Mouse (Mus musculus) spleen, postnatal 36 days (tissue): Measurements from ENCODE around the gene Zfp174.
A peak's percentile ranks its signal among the peaks of the same experiment; 100 is the strongest.

ENCODE experiments used
- DNase-seq, 2 experiments: peaks; one replicate each; pipeline ENCODE4 v3.0.0; 2022; ENCODE audit warnings: low spot score in 2 of 2, mixed read lengths in 1 of 2

The Zfp174 gene

DNA sequence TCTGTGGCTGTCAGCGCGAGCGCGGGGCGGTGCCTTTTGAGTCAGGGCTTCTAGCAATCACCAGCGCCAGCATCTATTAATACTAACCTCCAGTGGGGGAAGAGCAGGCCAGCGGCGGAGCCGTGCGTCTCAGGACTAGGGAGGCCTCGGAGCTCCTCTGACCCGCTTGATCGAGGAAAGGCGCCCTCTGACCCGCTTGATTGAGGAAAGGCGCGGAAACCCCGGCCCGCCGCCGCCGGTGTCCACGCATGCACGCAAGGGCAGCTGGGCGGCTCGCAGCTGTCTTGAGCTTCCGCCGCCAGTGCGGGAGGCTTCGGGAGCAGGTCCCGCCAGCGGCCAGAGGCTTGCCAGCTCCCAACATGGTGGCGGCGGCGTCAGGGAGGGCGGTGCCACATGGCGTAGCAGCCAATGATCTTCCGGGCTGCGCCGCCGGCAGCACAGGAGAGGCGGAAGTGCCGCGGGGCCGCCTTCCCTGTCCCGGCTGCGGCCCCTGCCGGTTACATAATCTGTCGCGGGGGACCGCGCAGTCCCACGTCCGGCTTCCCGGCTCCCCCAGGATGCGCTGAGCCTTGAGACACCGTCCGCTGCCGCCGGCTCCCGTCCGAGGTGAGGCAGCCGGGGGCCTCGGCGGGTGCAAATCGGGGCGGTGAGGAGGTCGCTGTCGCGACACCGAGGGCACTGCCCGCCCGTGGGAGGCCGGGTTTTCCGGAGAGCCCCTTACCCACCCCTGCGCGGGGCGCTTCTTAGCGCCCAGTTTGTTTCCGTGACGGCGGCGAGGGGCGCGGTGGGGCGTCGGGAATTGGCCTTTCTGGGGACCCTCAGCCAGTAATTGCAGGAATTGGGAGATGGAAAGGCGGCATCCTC, 37.4 kb downstream of the Zfp174 start, which contains the start of the genes Zfp597 and Gm20695:
TSS of gene Zfp597 (minus strand) at position 361 of the 864 bp plus-strand sequence.
TSS of gene Gm20695 (plus strand) at position 448 of the 864 bp plus-strand sequence.
- peak; percentile 94 to 95 for DNase-seq

DNA sequence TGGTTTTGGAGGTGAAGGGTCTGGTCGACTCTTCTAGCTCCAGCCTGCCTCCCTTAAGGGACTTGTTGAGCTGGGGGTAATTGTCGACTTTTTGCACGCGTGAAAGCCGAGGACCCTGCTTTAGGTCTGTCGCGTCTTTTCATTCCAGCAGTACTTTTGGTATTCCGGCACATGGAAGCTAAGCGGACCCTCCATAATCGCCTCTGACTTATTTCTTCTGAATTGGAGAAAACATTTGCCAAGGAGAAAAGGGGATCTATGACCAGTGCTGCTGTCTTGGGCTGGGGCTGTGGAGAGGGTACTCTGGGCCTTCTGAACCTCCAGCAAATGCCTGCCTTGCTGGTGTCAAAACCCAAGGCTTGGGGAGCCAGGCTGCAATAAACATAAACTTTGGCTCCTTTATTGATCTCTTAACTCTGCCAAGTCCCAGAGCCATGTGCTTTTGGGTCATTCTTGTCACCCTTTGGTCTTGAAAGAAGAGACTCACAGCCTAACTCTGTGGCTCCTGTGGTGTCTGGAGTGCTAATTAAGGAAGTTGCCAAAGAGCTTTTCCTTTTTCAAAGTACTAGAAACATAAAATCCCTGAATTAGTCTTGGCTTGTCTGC, 38.1 kb downstream of the Zfp174 start:
- no peak for DNase-seq

- DNase-seq, result no peak
These were observed 44.7 kb downstream of the Zfp174 start for GRCm38 (mm10) chr16:3891621-3892295.

GRCm38 (mm10) chr16:3893739-3894138, 46.7 kb downstream of the Zfp174 start:
- no peak for DNase-seq

DNA sequence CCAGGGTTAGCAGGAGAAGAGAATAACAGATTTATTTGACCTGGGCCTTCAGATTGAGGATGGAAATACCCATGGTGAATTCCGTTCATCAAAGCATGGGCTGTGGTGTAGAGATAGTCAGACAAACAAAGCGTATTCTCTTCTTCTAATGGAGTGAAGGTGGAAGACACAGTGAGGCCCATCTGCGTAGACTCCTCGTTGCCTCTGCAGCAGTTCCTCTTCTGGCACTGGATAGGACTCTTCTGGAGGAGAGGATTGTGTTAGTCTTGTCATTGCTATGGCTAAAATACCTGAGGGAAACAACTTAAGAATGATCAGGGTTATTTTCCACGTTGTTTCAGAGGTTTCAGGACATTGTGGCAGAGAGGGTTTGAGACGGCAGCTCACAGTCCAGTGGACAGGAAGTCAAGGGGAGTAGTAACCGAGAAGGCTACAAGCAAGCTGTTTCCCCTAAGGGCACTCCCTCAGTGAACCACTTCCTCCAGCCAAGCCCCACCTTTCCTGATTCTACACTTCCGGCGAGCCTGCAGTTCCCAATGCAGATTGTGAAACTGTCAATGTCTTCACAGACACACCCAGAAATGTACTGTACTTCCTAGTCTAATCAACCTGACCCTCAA, 48.2 kb downstream of the Zfp174 start:
- DNase-seq, result peak; percentile 89 to 90

GRCm38 (mm10) chr16:3896046-3896445, 49.0 kb downstream of the Zfp174 start:
- DNase-seq, result no peak

- no peak for DNase-seq
These were observed 49.5 kb downstream of the Zfp174 start for GRCm38 (mm10) chr16:3896553-3896952.

GRCm38 (mm10) chr16:3907471-3907870, 60.4 kb downstream of the Zfp174 start:
- DNase-seq, result no peak
